Mouse (Mus musculus): ENCODE measurements around the gene Slc2a2.
A peak's percentile ranks its signal among the peaks of the same experiment; 100 is the strongest.
"Not testable (repeated sequence)": the region's sequence is repeated elsewhere in the genome, so short reads cannot be mapped to it uniquely, and the experiment has no call there.

Gene Slc2a2

DNA sequence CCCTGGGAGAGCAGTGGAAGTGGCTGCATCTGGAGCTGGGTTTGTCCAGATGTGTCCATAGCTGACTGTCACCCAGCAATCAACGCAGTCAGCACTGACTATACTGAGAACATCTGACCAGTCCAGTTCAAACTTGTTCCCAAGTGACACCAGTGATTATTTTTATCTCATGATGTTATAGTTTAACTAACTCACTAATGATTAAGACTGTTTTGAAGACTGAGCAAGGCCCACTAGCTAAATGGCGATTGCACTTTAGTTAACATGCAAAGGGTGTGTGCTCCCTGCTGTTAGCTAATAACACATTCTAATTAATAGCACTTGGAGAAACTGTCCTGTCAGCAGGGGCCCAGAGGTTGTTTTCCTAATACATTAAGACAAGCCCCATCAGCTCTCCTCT, 39.3 kb downstream of the Slc2a2 start:
- no peak for DNase-seq

DNA sequence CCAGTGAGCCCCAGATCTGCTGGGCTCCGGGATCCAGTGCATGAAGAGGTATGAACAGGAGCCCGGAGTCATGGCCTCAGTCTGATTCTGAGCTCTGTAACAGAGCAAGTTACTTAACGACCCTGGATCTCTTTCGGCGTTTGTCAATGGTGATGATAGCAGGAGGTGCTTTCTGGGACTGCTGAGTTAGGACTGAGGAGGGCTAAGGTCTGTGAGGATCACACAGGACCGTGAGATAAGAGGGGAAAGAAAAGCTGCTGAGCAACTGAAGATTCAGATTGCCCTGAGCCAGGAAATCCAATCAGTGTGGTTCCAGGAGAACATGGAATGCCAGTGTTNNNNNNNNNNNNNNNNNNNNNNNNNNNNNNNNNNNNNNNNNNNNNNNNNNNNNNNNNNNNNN, 42.6 kb downstream of the Slc2a2 start:
- DNase-seq, result no peak

DNA sequence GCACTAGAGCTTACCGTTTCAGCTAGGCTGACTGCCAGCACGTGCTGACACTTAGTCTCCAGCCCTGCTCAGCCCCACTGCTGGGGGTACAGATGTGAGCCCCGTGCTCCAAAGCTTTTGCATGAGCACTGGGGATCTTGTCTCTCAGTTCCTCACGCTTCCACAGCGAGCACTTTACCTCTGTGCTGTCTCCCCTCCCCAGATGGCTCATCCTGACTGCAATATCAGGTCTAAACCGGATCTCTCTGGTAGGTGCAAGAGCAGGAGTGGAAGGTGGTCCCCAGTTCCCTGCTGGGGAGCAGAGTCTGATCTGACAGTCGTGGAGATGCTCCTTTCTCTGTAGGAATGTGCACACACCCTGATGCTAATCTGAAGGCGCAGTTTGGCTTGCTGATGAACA, 45.5 kb downstream of the Slc2a2 start:
- peak in 1 of 2 experiments; percentile 13 for DNase-seq

DNA sequence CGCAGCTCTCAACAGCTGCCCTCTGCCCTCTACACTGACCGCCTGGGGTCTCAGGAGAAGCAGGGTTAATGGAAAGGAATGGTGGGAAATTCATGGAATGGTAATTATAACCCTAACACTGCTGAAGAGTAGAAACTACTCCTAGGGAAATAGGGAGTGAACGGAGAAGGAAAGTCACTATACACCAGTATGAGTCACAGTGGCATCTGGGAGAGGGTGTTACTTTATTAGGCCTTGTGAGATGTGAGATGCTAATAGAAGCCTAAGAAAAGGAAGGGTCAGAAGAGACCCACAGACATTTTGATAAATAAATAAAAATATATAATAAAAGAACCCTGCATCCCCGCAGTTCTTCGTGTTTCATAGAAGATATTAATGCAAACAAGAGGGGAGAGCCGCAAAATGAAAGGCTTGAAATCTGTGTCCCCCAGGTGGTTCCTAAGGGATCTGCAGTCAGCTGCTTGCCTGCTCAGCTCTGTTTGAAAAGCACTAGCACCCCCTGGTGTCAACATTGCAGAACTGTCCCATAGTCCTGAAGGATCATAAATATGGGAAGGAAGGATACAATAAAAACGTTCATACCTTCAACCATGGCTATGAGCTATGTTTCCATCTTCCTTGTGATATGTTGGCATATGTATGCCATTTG, 48.3 kb downstream of the Slc2a2 start:
- DNase-seq, result peak; percentile 89 to 90

DNA sequence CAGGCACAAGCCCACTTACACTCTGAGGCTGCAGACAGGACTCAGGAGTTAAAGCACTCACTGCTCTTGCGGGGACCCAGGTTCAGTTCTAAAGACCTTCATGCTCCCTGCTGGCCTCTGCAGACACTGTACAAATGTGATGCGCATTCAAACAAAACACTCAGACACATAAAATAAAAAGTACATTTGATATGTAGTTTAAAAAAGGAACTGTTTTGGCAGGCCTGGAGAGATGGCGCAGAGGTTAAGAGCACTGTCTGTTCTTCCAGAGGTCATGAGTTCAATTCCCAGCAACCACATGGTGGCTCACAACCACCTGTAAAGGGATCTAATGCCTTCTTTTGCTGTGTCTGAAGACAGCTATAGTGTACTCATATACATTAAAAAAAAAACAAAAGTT, 50.4 kb downstream of the Slc2a2 start:
- DNase-seq, result no peak

DNA sequence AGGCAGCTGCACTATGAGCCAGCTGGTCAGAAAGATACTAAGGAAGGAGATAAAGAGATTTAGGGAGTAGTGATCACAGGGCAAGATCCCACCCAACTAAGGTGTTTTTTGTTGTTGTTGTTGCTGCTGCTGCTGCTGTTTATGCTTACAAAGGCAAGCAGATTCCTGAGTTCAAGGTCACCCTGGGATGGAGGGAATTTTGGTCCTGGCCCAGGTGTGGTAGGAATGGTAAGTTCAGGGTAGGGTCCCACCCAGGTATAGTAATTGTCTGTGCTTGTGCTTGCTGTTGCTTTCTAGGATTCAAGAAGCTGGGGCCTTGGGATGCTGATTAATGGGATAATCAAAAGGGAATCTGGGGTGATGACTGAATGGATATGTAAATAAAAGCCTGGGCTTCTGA, 51.3 kb downstream of the Slc2a2 start:
- no peak for DNase-seq

DNA sequence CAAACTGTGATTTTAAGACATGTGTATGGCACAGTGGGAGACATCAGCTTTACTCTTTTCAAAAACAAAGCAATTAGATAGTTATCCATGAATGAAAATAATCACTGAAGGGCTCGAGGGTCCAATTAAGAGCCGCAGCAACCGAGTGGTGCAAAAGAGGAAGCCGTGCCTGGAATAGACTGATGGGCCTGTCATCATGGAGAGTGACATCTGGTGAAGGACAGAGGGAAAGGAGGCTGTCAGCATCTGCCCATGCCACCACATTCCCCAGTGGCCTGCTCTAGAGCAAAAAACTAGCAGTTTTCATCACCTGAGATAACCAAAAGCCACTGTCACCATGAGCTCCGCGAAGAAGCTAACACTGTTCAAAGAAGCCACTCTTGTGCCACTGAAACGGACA, 57.8 kb downstream of the Slc2a2 start:
- DNase-seq, result no peak

DNA sequence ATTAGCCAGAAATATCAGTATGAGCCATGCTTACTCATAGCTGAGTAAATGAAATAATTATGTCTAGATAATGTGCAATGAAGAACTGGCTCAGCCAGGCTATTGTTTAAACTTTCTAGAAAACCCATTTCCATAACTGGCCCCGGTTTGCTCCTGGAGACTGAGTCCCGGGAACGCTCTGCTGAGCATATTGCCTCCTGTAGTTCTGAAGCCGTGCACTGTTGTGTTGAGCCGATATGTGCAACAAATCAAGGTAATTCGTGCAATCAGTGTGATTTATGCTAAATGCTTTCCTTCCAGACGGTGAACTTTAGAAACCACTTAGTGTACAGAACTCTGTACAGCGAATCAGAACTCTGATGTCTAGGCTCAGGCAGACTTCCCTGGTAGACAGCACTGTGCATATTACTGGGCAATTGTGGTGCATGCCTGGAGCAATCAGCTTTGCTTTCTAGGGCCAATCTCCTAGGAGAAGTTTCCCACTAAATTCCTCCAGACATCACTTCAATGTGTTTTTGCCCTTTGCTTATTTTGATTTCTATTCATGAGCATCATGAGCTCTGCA, 63.6 kb downstream of the Slc2a2 start:
- no peak for DNase-seq

DNA sequence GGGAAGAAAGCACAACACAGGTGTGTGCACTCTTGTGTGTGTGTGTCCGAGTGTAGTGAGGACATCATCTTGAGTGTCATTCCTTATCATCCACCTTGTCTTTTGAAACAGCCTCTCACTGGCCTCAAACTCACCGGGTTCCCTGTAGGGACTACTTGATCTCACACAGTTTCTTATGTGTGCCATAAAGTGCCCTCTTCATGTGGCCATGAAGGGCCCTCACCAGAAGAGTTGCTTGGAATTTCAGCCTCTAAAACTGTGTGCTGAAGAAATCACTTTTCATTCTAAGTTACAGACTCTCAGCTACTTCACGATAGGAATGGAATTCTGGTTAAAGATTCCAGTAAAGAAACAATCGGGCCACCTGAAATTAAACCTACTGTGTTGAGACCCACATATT, 69.2 kb downstream of the Slc2a2 start:
- DNase-seq, result no peak

DNA sequence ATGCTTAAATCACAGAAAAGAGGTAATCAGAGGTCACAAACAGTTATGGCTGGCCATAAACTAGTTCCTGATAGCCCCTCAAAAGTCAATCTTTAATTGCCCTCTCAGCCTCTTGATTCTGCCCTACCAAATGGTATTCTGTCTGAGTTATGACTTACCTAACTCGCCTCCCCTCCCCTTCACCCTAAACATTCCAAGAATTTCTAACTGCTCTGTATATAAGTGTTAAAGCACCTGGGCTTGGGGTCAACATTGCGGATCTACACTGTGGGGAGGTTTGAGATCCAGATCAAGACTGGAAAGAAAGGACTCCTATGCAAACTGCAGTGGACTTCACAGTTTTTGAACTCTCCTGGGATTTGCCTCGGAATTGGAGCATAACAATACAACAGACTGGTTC, 70.5 kb downstream of the Slc2a2 start:
- no peak for DNase-seq

DNA sequence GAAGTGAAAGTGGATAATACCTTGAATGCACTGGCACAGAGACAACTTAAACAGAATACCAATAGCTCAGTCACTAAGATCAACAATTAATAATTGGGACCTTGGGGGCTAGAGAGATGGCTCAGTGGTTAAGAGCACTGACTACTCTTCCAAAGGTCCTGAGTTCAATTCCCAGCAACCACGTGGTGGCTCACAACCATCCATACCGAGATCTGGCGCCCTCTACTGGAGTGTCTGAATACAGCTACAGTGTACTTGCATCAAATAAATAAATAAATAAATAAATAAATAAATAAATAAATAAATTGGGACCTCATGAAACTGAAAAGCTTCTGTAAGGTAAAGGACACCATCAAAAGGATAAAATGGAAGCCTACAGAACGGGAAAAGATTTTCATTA, 75.2 kb downstream of the Slc2a2 start:
- DNase-seq, result not testable (repeated sequence)

DNA sequence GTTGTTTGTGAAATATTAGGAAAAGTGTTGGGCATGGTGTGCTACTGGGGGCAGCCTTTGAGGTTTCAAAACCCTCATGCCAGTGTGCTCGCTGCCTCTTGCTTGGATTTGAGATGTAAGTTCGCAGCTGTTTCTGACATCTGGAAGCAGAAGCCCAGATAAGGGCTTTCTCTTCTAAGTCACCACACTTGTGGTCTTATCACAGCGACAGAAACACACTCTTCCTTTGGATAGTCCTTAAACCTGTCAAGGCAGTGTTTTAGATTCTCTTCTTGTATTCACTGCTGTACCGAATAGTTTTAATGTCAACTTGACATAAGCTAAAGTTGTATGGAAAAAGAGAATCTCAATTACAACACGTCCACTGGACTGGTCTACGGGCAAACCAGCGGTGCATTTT, 77.7 kb downstream of the Slc2a2 start:
- DNase-seq, result no peak

DNA sequence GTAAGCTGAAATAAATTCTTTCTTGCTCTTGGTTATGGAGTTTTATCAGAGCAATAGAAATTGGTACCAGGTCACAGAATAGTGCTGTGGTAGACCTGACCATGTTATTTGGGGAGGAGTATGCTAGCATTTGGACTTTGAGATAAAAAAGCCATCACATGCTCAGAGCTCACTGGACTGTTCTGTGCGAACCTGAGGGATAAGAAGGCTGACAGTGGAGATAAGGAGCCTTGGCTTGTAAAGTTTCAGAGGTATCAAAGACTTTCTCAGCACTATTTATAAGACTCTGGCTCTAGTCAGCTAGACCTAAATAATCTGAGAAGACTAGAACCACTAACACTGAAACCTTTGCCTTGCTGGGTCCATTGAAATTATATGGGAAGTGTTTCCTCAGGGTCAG, 78.3 kb downstream of the Slc2a2 start:
- no peak for DNase-seq

DNA sequence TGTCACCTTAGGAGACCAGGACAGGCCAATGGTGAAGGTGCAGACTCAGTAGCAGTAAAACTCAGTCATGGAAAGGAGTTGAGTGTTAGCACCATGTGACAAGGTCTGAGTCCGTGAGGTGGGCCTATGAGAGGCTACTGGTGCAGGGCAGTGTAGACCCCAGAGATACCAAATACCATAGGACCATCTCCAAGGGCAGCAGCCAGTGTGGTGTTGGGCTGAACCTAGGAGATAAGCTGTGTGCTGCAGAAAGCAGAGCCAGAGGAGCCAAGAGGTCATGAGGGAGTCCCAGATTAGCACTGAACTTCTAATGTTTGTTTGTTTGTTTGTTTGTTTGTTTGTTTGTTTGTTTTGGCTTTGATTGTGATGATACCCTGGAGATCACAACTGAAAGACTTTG, 78.8 kb downstream of the Slc2a2 start:
- DNase-seq, result no peak

DNA sequence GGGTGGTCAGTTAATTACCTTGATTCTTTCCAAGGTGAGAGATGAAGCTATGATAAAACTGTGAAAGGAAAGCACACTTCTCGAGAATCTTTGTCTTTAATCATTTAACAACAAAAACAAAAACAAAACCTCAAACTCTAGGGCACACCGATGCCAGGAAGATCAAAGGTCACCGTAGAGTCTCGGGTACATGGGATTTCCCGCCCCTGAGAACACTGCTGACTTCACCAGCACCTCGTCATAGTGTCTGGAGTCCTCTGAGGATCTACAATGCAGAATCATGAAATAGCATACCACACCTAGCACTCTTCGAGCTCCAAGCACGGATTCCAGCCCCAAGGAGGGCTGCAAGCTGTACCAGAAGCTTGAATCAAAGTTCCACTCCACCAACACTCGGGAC, 82.8 kb downstream of the Slc2a2 start:
- peak in 1 of 2 experiments; percentile 10 for DNase-seq

Measured in cerebellum, postnatal 14 days (tissue).